Mouse (Mus musculus) gastrocnemius, adult 8-10 months (tissue): Measurements from ENCODE around the gene Hist1h2ap. TPM values are rescaled to one million over a fixed set of nuclear protein-coding genes. Genes with fewer than 3 reads are reported as not detected.
A peak's percentile ranks its signal among the peaks of the same experiment; 100 is the strongest.
"Not testable (repeated sequence)": the region's sequence is repeated elsewhere in the genome, so short reads cannot be mapped to it uniquely, and the experiment has no call there.

Source experiments
- DNase-seq, 2 experiments: peaks; one replicate each; pipeline ENCODE4 v3.0.0; 2022; ENCODE audit warnings: low spot score in 2 of 2
- total RNA-seq, 4 experiments: library from RNA; stranded (reverse); gene quantifications; 2 replicates each; pipeline ENCODE4 v1.2.4; 2022

Gene Hist1h2ap
- total RNA-seq = 1 to 10 TPM in 2 of 4 experiments, not detected in 2; 1.4 to 2.6 TPM

- not testable (repeated sequence) for DNase-seq
Measured at GRCm38 (mm10) chr13:21833461-21833860, at the start of gene Hist1h2ap, which contains the start of gene Hist1h2br. Gene Hist1h2ap (minus strand): TSS chr13:21833507. Gene Hist1h2br (plus strand): TSS chr13:21833743.

GRCm38 (mm10) chr13:21882760-21883405 is 49.6 kb upstream of the Hist1h2ap start:
- DNase-seq = no peak

- no peak for DNase-seq
Measured at GRCm38 (mm10) chr13:21881878-21882669, 48.8 kb upstream of the Hist1h2ap start.

GRCm38 (mm10) chr13:21880735-21881134 is 47.4 kb upstream of the Hist1h2ap start:
- DNase-seq = no peak

- DNase-seq = not testable (repeated sequence)
Measured at GRCm38 (mm10) chr13:21865503-21865902, 32.2 kb upstream of the Hist1h2ap start.

GRCm38 (mm10) chr13:21861608-21862007 is 28.3 kb upstream of the Hist1h2ap start:
- no peak for DNase-seq

- no peak for DNase-seq
Measured at GRCm38 (mm10) chr13:21855698-21856162, 22.4 kb upstream of the Hist1h2ap start.

GRCm38 (mm10) chr13:21855146-21855545 is 21.8 kb upstream of the Hist1h2ap start:
- peak; percentile 54 to 63 for DNase-seq

GRCm38 (mm10) chr13:21852215-21852945 is 19.1 kb upstream of the Hist1h2ap start:
- DNase-seq = peak in 1 of 2 experiments; percentile 7

- DNase-seq = not testable (repeated sequence)
Measured at GRCm38 (mm10) chr13:21850696-21851095, 17.4 kb upstream of the Hist1h2ap start.

- DNase-seq = no peak
Measured at GRCm38 (mm10) chr13:21847883-21848282, 14.6 kb upstream of the Hist1h2ap start.

GRCm38 (mm10) chr13:21846356-21846755 is 13.0 kb upstream of the Hist1h2ap start:
- not testable (repeated sequence) for DNase-seq

- DNase-seq = not testable (repeated sequence)
Measured at GRCm38 (mm10) chr13:21840508-21840907, 7.2 kb upstream of the Hist1h2ap start.

GRCm38 (mm10) chr13:21831418-21832394 is 1.6 kb downstream of the Hist1h2ap start, which contains the start of gene Hist1h4n:
Gene Hist1h4n (minus strand): TSS chr13:21832196.
- DNase-seq = not testable (repeated sequence)

- no peak for DNase-seq
Measured at GRCm38 (mm10) chr13:21830344-21830743, 3.0 kb downstream of the Hist1h2ap start.

GRCm38 (mm10) chr13:21828511-21828910 is 4.8 kb downstream of the Hist1h2ap start:
- no peak for DNase-seq

GRCm38 (mm10) chr13:21820082-21820890 is 13.0 kb downstream of the Hist1h2ap start:
- DNase-seq = not testable (repeated sequence)

GRCm38 (mm10) chr13:21812092-21812491 is 21.2 kb downstream of the Hist1h2ap start:
- DNase-seq = not testable (repeated sequence)

GRCm38 (mm10) chr13:21811539-21811938 is 21.8 kb downstream of the Hist1h2ap start, which contains the start of gene Hist1h4m:
Gene Hist1h4m (plus strand): TSS chr13:21811746.
- not testable (repeated sequence) for DNase-seq
